ENCODE assay signal across 21 mouse cellular contexts in the genomic region with DNA sequence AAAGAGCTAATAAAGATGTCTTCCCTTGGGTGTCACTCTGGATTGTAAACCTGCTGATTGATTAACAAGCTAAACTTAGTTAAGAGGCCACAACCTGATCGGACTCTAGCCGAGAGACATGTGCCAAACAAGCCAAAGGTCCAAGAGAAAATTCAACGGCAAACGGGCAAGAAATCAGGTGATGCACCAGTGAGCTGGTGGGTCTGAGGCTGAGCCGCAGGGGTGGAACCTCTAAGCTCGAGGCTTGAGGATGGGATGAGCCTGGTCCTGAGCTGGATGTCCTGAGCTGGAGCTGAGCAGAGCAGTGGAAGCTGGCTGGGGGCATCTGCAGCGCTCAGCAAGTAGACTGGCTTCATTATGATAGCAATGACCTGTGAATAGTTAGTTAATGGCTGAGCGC. TPM values are rescaled to one million over a fixed set of nuclear protein-coding genes. Genes with fewer than 3 reads are reported as not detected.
A peak's percentile ranks its signal among the peaks of the same experiment; 100 is the strongest.
DNase-seq lines count a peak whose midpoint lies in the region; ATAC-seq and TF ChIP-seq lines count a peak whose summit lies in the region.
"Had no signal": no experiment of that assay in that cellular context is flagged by ENCODE, and none has a peak within 500 bp of the region (broad histone marks: within the 10 kb centered on the region; RNA-seq: fewer than 3 reads in every experiment).

No protein-coding gene starts in this region.

- peaks cover 9% of the 10 kb centered on the region for H3K36me3 ChIP-seq in kidney, embryonic 16.5 days (ENCODE audit: insufficient read depth, low read length)
- peaks cover 0 to 16% of the 10 kb centered on the region in 2 experiments; a peak in 2 of 4 replicates for H3K36me3 ChIP-seq in MEL (ENCODE audit: control insufficient read depth in 1 of 2, insufficient read depth in 2 of 2, low read length in 2 of 2)

- no peak for ATAC-seq in kidney, embryonic 16.5 days (ENCODE audit: low FRiP score, low TSS enrichment)
- ATAC-seq: forebrain, embryonic 13.5 days; hindbrain, embryonic 16.5 days; midbrain, embryonic 16.5 days had no signal

- TF ChIP-seq CTCF in MEL (IDR thresholded peaks at IDR 0.05 in 2 of 3, conservative IDR thresholded peaks at IDR 0.05 in 1 of 3; ENCODE audit: control insufficient read depth in 1 of 3, insufficient read depth in 1 of 3, low read depth in 2 of 3, low read length in 3 of 3, poor library complexity in 1 of 3, severe bottlenecking in 1 of 3): no peak

- WGBS in kidney, embryonic 16.5 days: 32% methylated on average over 8 of the region's 8 CpGs

- peaks cover 11% of the 10 kb centered on the region for H3K4me1 ChIP-seq in kidney, embryonic 16.5 days (ENCODE audit: insufficient read depth, low read length)
- H3K4me1 ChIP-seq in MEL (ENCODE audit: control insufficient read depth in 1 of 2, insufficient read depth in 2 of 2, low read length in 2 of 2): peaks cover 6 to 10% of the 10 kb centered on the region in 2 experiments; a peak in 3 of 4 replicates

- H3K27me3 ChIP-seq in kidney, embryonic 16.5 days (ENCODE audit: insufficient read depth, low read length): no peaks in the 10 kb centered on the region
- no peaks in the 10 kb centered on the region for H3K27me3 ChIP-seq in MEL (ENCODE audit: control insufficient read depth in 1 of 2, insufficient read depth in 2 of 2, low read length in 2 of 2)
- H3K27me3 ChIP-seq: forebrain, embryonic 13.5 days; heart, embryonic 15.5 days; limb, embryonic 12.5 days; liver, embryonic 13.5 days had no signal

- no peak overlapping the region for H3K4me3 ChIP-seq in kidney, embryonic 16.5 days (ENCODE audit: low read length)
- no peak overlapping the region for H3K4me3 ChIP-seq in MEL (ENCODE audit: control insufficient read depth in 1 of 2, insufficient read depth in 1 of 2, low read depth in 2 of 2, low read length in 2 of 2)
- H3K4me3 ChIP-seq: forebrain, embryonic 13.5 days; heart, embryonic 15.5 days; limb, embryonic 12.5 days; liver, embryonic 13.5 days had no signal

- no peak overlapping the region for H3K9ac ChIP-seq in kidney, embryonic 16.5 days (replicated peaks; ENCODE audit: low read length)
- no peak overlapping the region for H3K9ac ChIP-seq in MEL (ENCODE audit: control insufficient read depth, low read depth, low read length, poor library complexity, severe bottlenecking)
- H3K9ac ChIP-seq: forebrain, embryonic 13.5 days; heart, embryonic 15.5 days; limb, embryonic 12.5 days; liver, embryonic 13.5 days; lung, embryonic 14.5 days had no signal

- TF ChIP-seq POLR2A in MEL (IDR thresholded peaks at IDR 0.05; ENCODE audit: control insufficient read depth in 1 of 2, insufficient read depth in 1 of 2, low read depth in 1 of 2, low read length in 2 of 2, poor library complexity in 1 of 2): no peak

- TF ChIP-seq EP300 in MEL (IDR thresholded peaks at IDR 0.05; ENCODE audit: low read depth in 1 of 2, low read length in 2 of 2): no peak

- no peaks in the 10 kb centered on the region for H3K9me3 ChIP-seq in kidney, embryonic 16.5 days (ENCODE audit: low read length)
- H3K9me3 ChIP-seq in MEL (replicated peaks; ENCODE audit: insufficient read depth, low read length): no peaks in the 10 kb centered on the region
- H3K9me3 ChIP-seq: forebrain, embryonic 13.5 days; heart, embryonic 15.5 days; limb, embryonic 12.5 days; liver, embryonic 13.5 days had no signal

- peak; percentile 55 for DNase-seq in kidney, adult 18-20 months
- no peak for DNase-seq in MEL (ENCODE audit: low read depth, low spot score)
- DNase-seq in kidney, adult 9 months: peak; percentile 92
- DNase-seq in kidney, postnatal 36 days: peak; percentile 70 to 81
- no peak for DNase-seq in thymus, postnatal 0 days (ENCODE audit: low spot score)
- DNase-seq in thymus, postnatal 25 days: no peak
- DNase-seq: adrenal gland, postnatal 14 days; cerebellum, adult 11 months; cerebellum, postnatal 36 days; gastrocnemius, postnatal 10 days; liver, embryonic 13.5 days; lung, embryonic 14.5 days; lung, postnatal 14 days; thymus, adult 18-20 months had no signal

- H3K27ac ChIP-seq in kidney, embryonic 16.5 days (ENCODE audit: low read length): no peak overlapping the region
- H3K27ac ChIP-seq in MEL (ENCODE audit: control insufficient read depth, low read depth, low read length): no peak overlapping the region
- H3K27ac ChIP-seq: forebrain, embryonic 13.5 days; heart, embryonic 15.5 days; limb, embryonic 12.5 days; liver, embryonic 13.5 days; stomach, postnatal 0 days had no signal

- TF ChIP-seq RAD21 in MEL (IDR thresholded peaks at IDR 0.05; ENCODE audit: low read depth, low read length): no peak

- H3K4me2 ChIP-seq in kidney, embryonic 16.5 days (replicated peaks; ENCODE audit: low read depth, low read length): no peak overlapping the region
- H3K4me2 ChIP-seq: forebrain, embryonic 13.5 days; heart, embryonic 15.5 days; limb, embryonic 12.5 days; liver, embryonic 13.5 days; lung, embryonic 14.5 days had no signal

- peaks cover 1% of the 10 kb centered on the region; the same call in 1 of the 2 replicates for H3K79me2 ChIP-seq in MEL (ENCODE audit: control insufficient read depth, insufficient read depth, low read length, poor library complexity)

TF ChIP-seq in MEL, 35 proteins besides CTCF, POLR2A, EP300 and RAD21:
- no peak for TF ChIP-seq TCF12 (IDR thresholded peaks at IDR 0.05; ENCODE audit: low read depth, low read length)
- peak; percentile 38; the same call in 1 of the 2 replicates for TF ChIP-seq ZNF384 (IDR thresholded peaks at IDR 0.05; ENCODE audit: low read depth, low read length)

RNA-seq across cellular contexts. Expression of a gene that starts 51.6 kb away (rescaled TPM):
- 7.7 and 8.1 TPM in 2 replicates for polyA plus RNA-seq in kidney, embryonic 16.5 days (2015; fragmentation: Nextera tagmentation; extraction: Ambion mirVana)
- 5.7 and 7.3 TPM in 2 replicates for total RNA-seq in MEL (2012; rRNA removed)
- 10 to 100 TPM in 1 of 2 experiments, not detected in 1; 24.0 TPM for polyA plus RNA-seq in MEL (2012; ENCODE audit: insufficient read depth in 1 of 2, insufficient read length in 2 of 2, low read depth in 1 of 2, low replicate concordance in 2 of 2, missing spikeins in 1 of 2)
- polyA plus RNA-seq in thymus, postnatal 0 days (2015; fragmentation: Nextera tagmentation; extraction: Ambion mirVana): 5.4 and 8.4 TPM in 2 replicates

RNA-seq across cellular contexts. Expression of a gene that starts 51.6 kb away (rescaled TPM):
- polyA plus RNA-seq in kidney, embryonic 16.5 days (2015; fragmentation: Nextera tagmentation; extraction: Ambion mirVana): 94.7 and 102 TPM in 2 replicates
- 143 and 159 TPM in 2 replicates for total RNA-seq in MEL (2012; rRNA removed)
- polyA plus RNA-seq in MEL (2012; ENCODE audit: insufficient read depth in 1 of 2, insufficient read length in 2 of 2, low read depth in 1 of 2, low replicate concordance in 2 of 2, missing spikeins in 1 of 2): 100 to 1,000 TPM in 1 of 2 experiments, 10 to 100 TPM in 1; 84.2 to 134 TPM
- 103 and 109 TPM in 2 replicates for polyA plus RNA-seq in thymus, postnatal 0 days (2015; fragmentation: Nextera tagmentation; extraction: Ambion mirVana)

Comparison
In these comparisons a context has a peak if more than half of its experiments do, and no peak if none do; other contexts are left out.
1. DNase-seq: peak in kidney, adult 18-20 months (single experiment), kidney, adult 9 months (single experiment) and kidney, postnatal 36 days (2 of 2); none in MEL (single experiment), thymus, postnatal 0 days (single experiment) and thymus, postnatal 25 days (single experiment).